8 mouse cellular contexts compared by ENCODE assay signal in genomic region chr3:104541139-104542064, GRCm38 (mm10). TPM values are rescaled to one million over a fixed set of nuclear protein-coding genes. Genes with fewer than 3 reads are reported as not detected.
DNase-seq lines count a peak whose midpoint lies in the region; ATAC-seq lines count a peak whose summit lies in the region.

No protein-coding gene starts in this region.

- no peaks in the 10 kb centered on the region for H3K27me3 ChIP-seq in heart, embryonic 13.5 days (replicated peaks)
- no peaks in the 10 kb centered on the region for H3K27me3 ChIP-seq in liver, embryonic 13.5 days
- no peaks in the 10 kb centered on the region for H3K27me3 ChIP-seq in neural tube, embryonic 13.5 days

- no peak for ATAC-seq in heart, embryonic 13.5 days (ENCODE audit: extremely low read depth, insufficient number of reproducible peaks, low FRiP score, low TSS enrichment)
- no peak for ATAC-seq in liver, embryonic 13.5 days (ENCODE audit: low read depth)
- peak; percentile 87 for ATAC-seq in neural tube, embryonic 13.5 days (ENCODE audit: low read depth)

- H3K27ac ChIP-seq in brown adipose tissue, adult 24 weeks (replicated peaks; ENCODE audit: low read depth, low read length): peak overlapping the region; percentile 54
- H3K27ac ChIP-seq in heart, embryonic 13.5 days (replicated peaks): peak overlapping the region; percentile 68
- H3K27ac ChIP-seq in liver, embryonic 13.5 days: no peak overlapping the region
- H3K27ac ChIP-seq in neural tube, embryonic 13.5 days (replicated peaks): peak overlapping the region; percentile 54

- WGBS in heart, embryonic 13.5 days: 9% methylated on average over 21 of the region's 21 CpGs
- WGBS in liver, embryonic 13.5 days (ENCODE audit: insufficient replicate concordance): 18% methylated on average over 21 of the region's 21 CpGs
- 3% methylated on average over 21 of the region's 21 CpGs for WGBS in neural tube, embryonic 13.5 days

- no peaks in the 10 kb centered on the region for H3K9me3 ChIP-seq in heart, embryonic 13.5 days
- H3K9me3 ChIP-seq in liver, embryonic 13.5 days (replicated peaks): no peaks in the 10 kb centered on the region
- no peaks in the 10 kb centered on the region for H3K9me3 ChIP-seq in neural tube, embryonic 13.5 days

- H3K9ac ChIP-seq in heart, embryonic 13.5 days: peak overlapping the region; percentile 76
- H3K9ac ChIP-seq in liver, embryonic 13.5 days: no peak overlapping the region
- peak overlapping the region; percentile 67 for H3K9ac ChIP-seq in neural tube, embryonic 13.5 days

- no peak overlapping the region for H3K4me3 ChIP-seq in brown adipose tissue, adult 24 weeks (ENCODE audit: insufficient read depth, low read depth, low read length)
- peak overlapping the region; percentile 48 for H3K4me3 ChIP-seq in heart, embryonic 13.5 days
- no peak overlapping the region for H3K4me3 ChIP-seq in liver, embryonic 13.5 days (replicated peaks)
- H3K4me3 ChIP-seq in neural tube, embryonic 13.5 days: peak overlapping the region; percentile 24

- peak; percentile 33 to 45 for DNase-seq in B cell, adult 2 months
- peak; percentile 73 for DNase-seq in fat pad, adult 2 months (ENCODE audit: extremely low read depth, low read depth, low spot score)
- DNase-seq in kidney, postnatal 14 days: peak; percentile 78
- peak; percentile 31 for DNase-seq in liver, embryonic 13.5 days
- peak; percentile 34 for DNase-seq in telencephalon, adult 2 months (ENCODE audit: low read depth, low spot score)

- H3K4me2 ChIP-seq in heart, embryonic 13.5 days: peak overlapping the region; percentile 72
- peak overlapping the region; percentile 38 for H3K4me2 ChIP-seq in liver, embryonic 13.5 days
- peak overlapping the region; percentile 56 for H3K4me2 ChIP-seq in neural tube, embryonic 13.5 days

- H3K4me1 ChIP-seq in brown adipose tissue, adult 24 weeks (ENCODE audit: control insufficient read depth, insufficient read depth, insufficient read length, low read length): peaks cover 4% of the 10 kb centered on the region; the same call in 1 of the 2 replicates
- peaks cover 13% of the 10 kb centered on the region for H3K4me1 ChIP-seq in heart, embryonic 13.5 days
- peaks cover 10% of the 10 kb centered on the region for H3K4me1 ChIP-seq in liver, embryonic 13.5 days (replicated peaks)
- H3K4me1 ChIP-seq in neural tube, embryonic 13.5 days (replicated peaks): peaks cover 18% of the 10 kb centered on the region

- H3K36me3 ChIP-seq in heart, embryonic 13.5 days: no peaks in the 10 kb centered on the region
- no peaks in the 10 kb centered on the region for H3K36me3 ChIP-seq in liver, embryonic 13.5 days
- H3K36me3 ChIP-seq in neural tube, embryonic 13.5 days: no peaks in the 10 kb centered on the region

RNA-seq across cellular contexts. Expression of gene Lrig2, which starts 29.7 kb away (rescaled TPM):
- 4.3 and 5.5 TPM in 2 replicates for polyA plus RNA-seq in brown adipose tissue, adult 24 weeks (2012; ENCODE audit: insufficient read depth, insufficient read length, missing spikeins)
- polyA plus RNA-seq in heart, embryonic 13.5 days (2015; fragmentation: Nextera tagmentation; extraction: Ambion mirVana): 10.5 and 11.4 TPM in 2 replicates
- 2.8 and 3.5 TPM in 2 replicates for polyA plus RNA-seq in liver, embryonic 13.5 days (2015; fragmentation: Nextera tagmentation; extraction: Ambion mirVana)
- 29.3 and 33.4 TPM in 2 replicates for polyA plus RNA-seq in neural tube, embryonic 13.5 days (2015; fragmentation: Nextera tagmentation; extraction: Ambion mirVana)

Comparison
In these comparisons a context has a peak if more than half of its experiments do, and no peak if none do; other contexts are left out.
1. H3K4me3 ChIP-seq: peak in heart, embryonic 13.5 days (single experiment) and neural tube, embryonic 13.5 days (single experiment); none in brown adipose tissue, adult 24 weeks (single experiment) and liver, embryonic 13.5 days (single experiment).
2. Peak in every context shown above with its lines, with median percentiles within 50 percentile points of each other: DNase-seq and H3K4me2 ChIP-seq.